Mouse (Mus musculus) neural tube, postnatal 0 days (tissue): ENCODE measurements around the gene Klk11. TPM values are rescaled to one million over a fixed set of nuclear protein-coding genes. Genes with fewer than 3 reads are reported as not detected.

Experiments used
- polyA plus RNA-seq: library from polyadenylated mRNA; unstranded; fragments of >200 nt; fragmentation: Nextera tagmentation; extraction: Ambion mirVana; gene quantifications from 2 replicates; pipeline ENCODE4 v1.2.1, GENCODE M21; 2015

Klk11 gene
- not detected in 2 replicates for polyA plus RNA-seq

GRCm38 (mm10) chr7:43774364-43774763, at the start of gene Klk11:
Gene Klk11, plus strand, starts transcription at chr7:43774604.

GRCm38 (mm10) chr7:43768597-43768996, 5.8 kb upstream of the Klk11 start, which contains the start of gene Klk12:
Gene Klk12, plus strand, starts transcription at chr7:43768897.

GRCm38 (mm10) chr7:43780746-43781145, 6.3 kb downstream of the Klk11 start, which contains the start of gene Klk10:
Gene Klk10, plus strand, starts transcription at chr7:43781035.

GRCm38 (mm10) chr7:43791591-43791990, 17.2 kb downstream of the Klk11 start, which contains the start of gene Klk9:
Gene Klk9, plus strand, starts transcription at chr7:43791891.

GRCm38 (mm10) chr7:43797333-43797769, 22.9 kb downstream of the Klk11 start, which contains the start of gene Klk8:
Gene Klk8, plus strand, starts transcription at chr7:43797577.

GRCm38 (mm10) chr7:43810994-43811393, 36.6 kb downstream of the Klk11 start, which contains the start of gene Klk7:
Gene Klk7, plus strand, starts transcription at chr7:43811294.

GRCm38 (mm10) chr7:43824199-43824598, 49.8 kb downstream of the Klk11 start, which contains the start of gene Klk6:
Gene Klk6, plus strand, starts transcription at chr7:43824499.

Other genes with a start within 250 kb of the Klk11 start
- 1.9 and 2.0 TPM in 2 replicates for gene Cd33, start 230.2 kb upstream of the Klk11 start, polyA plus RNA-seq
- gene Zfp658, start 212.3 kb upstream of the Klk11 start, polyA plus RNA-seq: 3.7 and 3.9 TPM in 2 replicates
- gene Zfp719, start 195.0 kb upstream of the Klk11 start, polyA plus RNA-seq: 8.9 and 9.6 TPM in 2 replicates
- gene Zfp819, start 167.4 kb upstream of the Klk11 start, polyA plus RNA-seq: 0.34 and 0.43 TPM in 2 replicates
- gene Ceacam18, start 139.9 kb upstream of the Klk11 start, polyA plus RNA-seq: not detected in 2 replicates
- 0.31 and 0.66 TPM in 2 replicates for gene Siglece, start 114.4 kb upstream of the Klk11 start, polyA plus RNA-seq
- 13.4 and 16.4 TPM in 2 replicates for gene Ctu1, start 102.6 kb upstream of the Klk11 start, polyA plus RNA-seq
- not detected in 2 replicates for gene Klk14, start 84.2 kb upstream of the Klk11 start, polyA plus RNA-seq
- 0.24 and 0.25 TPM in 2 replicates for gene Klk13, start 62.0 kb upstream of the Klk11 start, polyA plus RNA-seq
- gene Klk12, start 5.7 kb upstream of the Klk11 start, polyA plus RNA-seq: not detected in 2 replicates
- gene Klk10, start 6.4 kb downstream of the Klk11 start, polyA plus RNA-seq: 0.28 and 0.54 TPM in 2 replicates
- gene Klk9, start 17.3 kb downstream of the Klk11 start, polyA plus RNA-seq: 0.23 TPM in 1 of 2 replicates, not detected in the other
- 11.5 and 15.1 TPM in 2 replicates for gene Klk8, start 23.0 kb downstream of the Klk11 start, polyA plus RNA-seq
- gene Klk7, start 36.7 kb downstream of the Klk11 start, polyA plus RNA-seq: 0.11 and 0.15 TPM in 2 replicates
- gene Klk6, start 49.9 kb downstream of the Klk11 start, polyA plus RNA-seq: not detected in 2 replicates
- gene Klk5, start 67.4 kb downstream of the Klk11 start, polyA plus RNA-seq: not detected in 2 replicates
- gene Klk4, start 106.6 kb downstream of the Klk11 start, polyA plus RNA-seq: 0.15 TPM in 1 of 2 replicates, not detected in the other
- gene Klk15, start 159.1 kb downstream of the Klk11 start, polyA plus RNA-seq: not detected in 2 replicates
- not detected in 2 replicates for gene Klk1b8, start 176.1 kb downstream of the Klk11 start, polyA plus RNA-seq
- gene Klk1b1, start 192.1 kb downstream of the Klk11 start, polyA plus RNA-seq: not detected in 2 replicates
- gene Klk1b9, start 201.5 kb downstream of the Klk11 start, polyA plus RNA-seq: not detected in 2 replicates
- gene Klk1b11, start 221.3 kb downstream of the Klk11 start, polyA plus RNA-seq: not detected in 2 replicates
- not detected in 2 replicates for gene Klk1b26, start 237.6 kb downstream of the Klk11 start, polyA plus RNA-seq